Mouse (Mus musculus) layer of hippocampus, adult 2 months (tissue): ENCODE data around the gene Cdh13. TPM values are rescaled to one million over a fixed set of nuclear protein-coding genes. Genes with fewer than 3 reads are reported as not detected.

Source experiments
- DNase-seq, 2 experiments: peaks; one replicate each; pipeline ENCODE4 v3.0.0; 2022; ENCODE audit warnings: low spot score in 2 of 2
- H3K27ac ChIP-seq: fragments of 200-600 bp; 2 replicates; pipeline ENCODE4 v1.8.1; 2022
- H3K4me3 ChIP-seq: fragments of 200-600 bp; 2 replicates; pipeline ENCODE4 v1.8.1; 2022; ENCODE audit warnings: mild to moderate bottlenecking
- CTCF ChIP-seq: fragments of 200-600 bp; conservative IDR thresholded peaks from 2 replicates; pipeline ENCODE4 v1.8.1; 2022; ENCODE audit warnings: antibody characterized with exemption, mild to moderate bottlenecking, moderate library complexity
- total RNA-seq, 2 experiments: library from RNA; stranded (reverse); gene quantifications; 2 replicates each; pipeline ENCODE4 v1.2.3; 2021

Gene Cdh13
- total RNA-seq, 2 experiments from 2014 or later: 39.3 to 39.9 TPM

DNA sequence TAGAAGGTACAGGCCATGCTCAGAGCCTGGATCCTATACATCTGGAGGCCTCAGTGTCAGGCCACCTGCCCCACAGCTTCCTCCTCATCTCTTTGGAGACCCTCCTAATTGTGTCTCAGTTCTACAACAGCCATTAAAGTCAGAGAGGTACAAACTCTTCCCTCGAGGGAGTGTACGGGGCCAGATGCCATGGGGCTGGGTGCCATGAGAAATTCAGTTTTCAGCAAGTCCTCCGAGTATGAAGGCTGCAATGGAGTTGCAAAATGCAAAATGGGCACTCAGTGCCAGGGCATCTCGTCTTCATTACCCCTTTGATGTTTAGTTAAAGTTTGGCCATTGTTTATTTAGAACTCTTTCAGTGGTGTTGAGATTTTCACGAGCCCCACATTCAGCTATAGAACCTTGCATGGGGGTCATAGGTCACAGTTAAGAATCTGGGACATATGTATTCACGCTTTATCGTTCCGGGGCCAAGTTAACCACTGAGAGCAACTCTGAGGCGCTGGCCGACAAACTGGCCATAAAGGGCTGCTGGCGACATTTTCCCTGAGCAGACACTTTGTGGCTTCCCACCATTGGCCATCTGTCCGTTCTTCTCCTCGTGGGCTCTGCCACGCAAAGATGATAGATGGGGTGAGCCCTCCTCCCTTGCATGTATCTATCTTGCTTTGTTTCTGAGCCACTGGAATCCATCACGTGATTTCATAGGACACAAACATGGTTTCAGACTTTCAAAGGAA is 681.7 kb downstream of the Cdh13 start:
- no peak overlapping the region for H3K27ac ChIP-seq
- H3K4me3 ChIP-seq: no peak overlapping the region
- TF ChIP-seq CTCF: no peak
- DNase-seq: no peak

- TF ChIP-seq CTCF: no peak
- Histone ChIP-seq H3K4me3 (no peak overlapping the region), H3K27ac (peak overlapping the region; percentile 55; the same call in 1 of the 2 replicates)
- no peak for DNase-seq
Measured at GRCm38 (mm10) chr8:118968896-118969295, 685.4 kb downstream of the Cdh13 start.

DNA sequence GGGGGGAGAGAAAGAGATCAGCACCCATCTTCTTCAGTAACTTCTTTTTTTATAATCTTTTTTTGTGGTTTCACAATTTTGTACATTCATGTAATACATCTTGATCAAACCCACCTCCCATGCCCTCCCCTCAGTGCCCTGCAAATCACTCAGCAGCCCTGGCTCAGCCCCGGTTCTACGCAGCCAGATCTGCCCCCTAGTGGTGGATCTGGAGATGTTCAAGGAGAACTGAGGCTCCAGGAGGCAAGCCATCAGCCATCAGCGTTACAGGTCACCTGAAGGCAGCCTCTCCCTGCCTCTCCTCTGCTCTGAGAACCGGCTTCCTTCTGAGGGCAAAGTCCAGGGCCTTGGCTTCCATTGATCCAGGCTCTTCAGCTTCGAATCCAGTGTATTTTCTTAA is 696.3 kb downstream of the Cdh13 start:
- DNase-seq: peak; percentile 14 to 47
- peak; percentile 83 for TF ChIP-seq CTCF
- Histone ChIP-seq H3K4me3 (no peak overlapping the region), H3K27ac (no peak overlapping the region)

- Histone ChIP-seq H3K27ac (no peak overlapping the region), H3K4me3 (no peak overlapping the region)
- DNase-seq: no peak
- no peak for TF ChIP-seq CTCF
Measured at GRCm38 (mm10) chr8:118983724-118984123, 700.2 kb downstream of the Cdh13 start.

DNA sequence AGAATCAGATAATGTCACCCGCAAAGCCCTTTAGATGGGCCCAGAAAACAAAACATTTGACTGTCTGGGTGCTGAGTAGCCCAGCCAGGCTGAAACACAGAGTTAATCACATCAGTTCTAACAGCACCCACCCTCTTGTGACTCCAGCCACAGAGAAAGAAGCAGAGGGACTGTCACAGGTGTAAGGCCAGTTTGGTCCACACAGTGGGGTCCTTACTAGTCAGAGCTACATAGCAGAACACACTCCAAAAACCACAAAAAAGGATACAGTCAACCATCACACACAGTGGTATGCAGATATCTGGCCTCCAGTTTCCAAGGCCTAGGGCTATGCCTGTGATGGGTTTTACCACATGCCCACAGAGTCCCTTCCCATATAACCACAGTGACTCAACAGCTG is 703.3 kb downstream of the Cdh13 start:
- Histone ChIP-seq H3K4me3 (no peak overlapping the region), H3K27ac (no peak overlapping the region)
- TF ChIP-seq CTCF: no peak
- DNase-seq: no peak

GRCm38 (mm10) chr8:118995641-118996188 is 712.2 kb downstream of the Cdh13 start:
- H3K4me3 ChIP-seq: no peak overlapping the region
- DNase-seq: no peak
- H3K27ac ChIP-seq: no peak overlapping the region
- TF ChIP-seq CTCF: no peak

DNA sequence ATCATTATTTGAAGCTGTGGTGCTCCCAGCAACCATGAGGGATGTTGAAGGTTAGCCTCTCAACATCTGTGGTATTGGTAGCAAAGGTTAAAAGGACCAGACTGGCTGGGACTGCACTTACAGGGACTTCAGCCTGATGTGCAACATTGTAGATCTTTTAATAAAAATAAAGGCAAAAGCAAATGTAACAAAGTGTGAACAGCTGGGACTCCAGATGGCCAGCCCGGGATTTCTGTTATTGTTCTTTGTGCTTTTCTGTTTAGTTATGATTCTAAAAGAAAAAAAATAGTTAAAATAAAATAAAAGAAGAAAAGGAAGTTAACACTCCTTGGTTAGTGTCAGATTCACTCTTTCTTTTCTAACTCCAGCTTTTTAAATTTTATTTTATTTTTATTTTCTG is 717.1 kb downstream of the Cdh13 start:
- H3K27ac ChIP-seq: no peak overlapping the region
- no peak overlapping the region for H3K4me3 ChIP-seq
- TF ChIP-seq CTCF: no peak
- DNase-seq: peak; percentile 42 to 77

DNA sequence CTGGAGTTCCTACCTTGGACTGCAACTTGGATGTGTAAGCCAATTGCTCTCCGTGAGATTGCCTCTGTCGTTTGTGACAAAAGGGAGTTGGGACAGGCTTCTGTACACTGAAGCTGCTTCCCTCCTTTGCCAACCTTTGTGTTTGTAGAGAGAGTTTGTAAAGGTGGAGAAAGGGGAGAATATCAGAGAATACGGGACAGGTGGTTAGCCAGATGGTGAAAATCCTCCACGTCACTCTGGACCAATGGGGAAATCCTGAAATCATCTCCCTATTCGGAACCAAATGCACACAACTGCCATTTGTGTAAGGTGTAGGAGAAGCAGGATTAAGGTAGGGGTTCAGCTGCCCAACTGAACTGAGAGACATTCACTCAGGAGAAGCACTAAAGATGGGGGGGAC is 721.3 kb downstream of the Cdh13 start:
- Histone ChIP-seq H3K27ac (no peak overlapping the region), H3K4me3 (no peak overlapping the region)
- no peak for DNase-seq
- TF ChIP-seq CTCF: no peak

DNA sequence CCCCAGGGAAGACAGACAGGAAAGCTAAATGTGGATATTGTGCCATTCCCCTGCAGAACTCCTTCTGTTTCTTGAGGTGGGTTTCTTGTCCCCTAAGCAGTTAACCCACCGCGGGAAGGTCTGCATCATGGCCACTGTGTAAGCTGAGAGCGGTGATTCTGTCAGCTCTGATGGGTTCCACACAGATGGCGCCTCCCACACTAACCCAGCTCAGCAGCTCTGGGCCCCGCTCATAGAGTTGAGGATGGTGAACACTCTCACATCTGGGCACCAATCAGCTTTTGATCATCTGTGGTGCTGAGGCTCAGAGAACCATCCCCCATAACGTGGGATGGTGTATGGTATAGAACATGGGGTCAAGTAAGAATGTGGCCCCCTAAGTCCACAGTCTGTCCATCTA is 735.1 kb downstream of the Cdh13 start:
- H3K4me3 ChIP-seq: no peak overlapping the region

DNA sequence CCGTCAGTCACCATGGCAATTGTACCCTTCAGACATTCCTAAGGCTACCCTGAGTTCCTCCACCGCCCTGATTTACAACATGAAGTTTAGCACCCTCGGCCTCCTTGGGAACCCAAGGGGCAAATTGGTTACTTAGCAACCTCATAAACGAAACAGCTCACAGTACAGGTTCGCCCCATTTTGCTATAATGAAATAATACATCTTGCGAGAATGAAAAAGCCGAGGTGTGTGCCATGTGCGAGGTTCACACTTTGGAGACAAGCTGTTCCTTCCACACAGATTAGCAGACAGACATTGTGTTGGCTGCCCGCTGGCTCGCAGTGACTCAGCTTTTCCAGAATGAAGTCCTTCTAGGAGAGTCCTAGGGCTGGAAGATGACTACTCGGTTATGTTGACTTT is 737.2 kb downstream of the Cdh13 start:
- Histone ChIP-seq H3K27ac (peak overlapping the region; percentile 64), H3K4me3 (no peak overlapping the region)
- peak; percentile 46 to 54 for DNase-seq
- no peak for TF ChIP-seq CTCF

More for the DNA sequence above, 735.1 kb downstream of the Cdh13 start:
- DNase-seq: no peak
- H3K27ac ChIP-seq: peak overlapping the region; percentile 23; the same call in 1 of the 2 replicates
- no peak for TF ChIP-seq CTCF

- no peak overlapping the region for H3K4me3 ChIP-seq
- peak overlapping the region; percentile 64 for H3K27ac ChIP-seq
- no peak for TF ChIP-seq CTCF
- no peak for DNase-seq
Measured at GRCm38 (mm10) chr8:119021478-119021877, 737.9 kb downstream of the Cdh13 start.

- no peak for DNase-seq
- TF ChIP-seq CTCF: peak; percentile 47
- no peak overlapping the region for H3K27ac ChIP-seq
- H3K4me3 ChIP-seq: no peak overlapping the region
Measured at GRCm38 (mm10) chr8:119022301-119022870, 738.9 kb downstream of the Cdh13 start.

GRCm38 (mm10) chr8:119033398-119033797 is 749.9 kb downstream of the Cdh13 start:
- TF ChIP-seq CTCF: no peak
- Histone ChIP-seq H3K4me3 (no peak overlapping the region), H3K27ac (no peak overlapping the region)
- no peak for DNase-seq

- H3K4me3 ChIP-seq: no peak overlapping the region
- TF ChIP-seq CTCF: no peak
- DNase-seq: no peak
- no peak overlapping the region for H3K27ac ChIP-seq
Measured at GRCm38 (mm10) chr8:119034037-119034436, 750.5 kb downstream of the Cdh13 start.
